Comparison of ENCODE assay signal across 8 mouse cellular contexts in genomic region chr1:37539968-37540809, GRCm38 (mm10). TPM values are rescaled to one million over a fixed set of nuclear protein-coding genes. Genes with fewer than 3 reads are reported as not detected.
DNase-seq lines count a peak whose midpoint lies in the region; ATAC-seq and TF ChIP-seq lines count a peak whose summit lies in the region.

No protein-coding gene starts in this region.

- H3K27ac ChIP-seq in heart, embryonic 14.5 days (replicated peaks in 1 of 2; ENCODE audit: control insufficient read depth in 1 of 2, insufficient read depth in 1 of 2, low read depth in 2 of 2, low read length in 2 of 2), result no peak overlapping the region
- peak overlapping the region; percentile 86 for H3K27ac ChIP-seq in hindbrain, embryonic 10.5 days
- no peak overlapping the region for H3K27ac ChIP-seq in lung, postnatal 0 days (ENCODE audit: low read length)

- H3K4me1 ChIP-seq in heart, embryonic 14.5 days (ENCODE audit: control insufficient read depth in 2 of 2, insufficient read depth in 2 of 2, low read length in 2 of 2), result no peaks in the 10 kb centered on the region
- peaks cover 14% of the 10 kb centered on the region; the same call in 1 of the 2 replicates for H3K4me1 ChIP-seq in hindbrain, embryonic 10.5 days (replicated peaks)
- no peaks in the 10 kb centered on the region for H3K4me1 ChIP-seq in lung, postnatal 0 days (ENCODE audit: insufficient read depth, low read depth, low read length)

- TF ChIP-seq CTCF in lung, postnatal 0 days (IDR thresholded peaks at IDR 0.05), result no peak

- H3K4me2 ChIP-seq in heart, embryonic 14.5 days (ENCODE audit: low read length), result peak overlapping the region; percentile 96
- peak overlapping the region; percentile 99 for H3K4me2 ChIP-seq in lung, postnatal 0 days (replicated peaks; ENCODE audit: low read depth, low read length)

- ATAC-seq in heart, embryonic 14.5 days (ENCODE audit: insufficient number of reproducible peaks, insufficient read depth, low FRiP score, low read depth), result peak; percentile 59
- peak; percentile 73 for ATAC-seq in lung, postnatal 0 days

- peaks cover 4% of the 10 kb centered on the region; the same call in 1 of the 2 replicates for H3K36me3 ChIP-seq in heart, embryonic 14.5 days (ENCODE audit: control insufficient read depth, insufficient read depth, low read length)
- H3K36me3 ChIP-seq in hindbrain, embryonic 10.5 days, result no peaks in the 10 kb centered on the region
- no peaks in the 10 kb centered on the region for H3K36me3 ChIP-seq in lung, postnatal 0 days (ENCODE audit: insufficient read depth, low read length)

- no peak for TF ChIP-seq EP300 in lung, postnatal 0 days (IDR thresholded peaks at IDR 0.05)

- WGBS in heart, embryonic 14.5 days, result 2% methylated on average over 36 of the region's 47 CpGs
- WGBS in hindbrain, embryonic 10.5 days, result 4% methylated on average over 47 of the region's 47 CpGs
- WGBS in lung, postnatal 0 days, result 3% methylated on average over 23 of the region's 47 CpGs

- intact Hi-C loops in heart, postnatal 25 days (cut with DNase I), result loop anchor here (5.0 kb wide), 4 partner anchors 48 to 108 kb away; partner anchors contain the start of genes Coa5 and Unc50

- H3K9me3 ChIP-seq in heart, embryonic 14.5 days (ENCODE audit: control insufficient read depth, low read length), result no peaks in the 10 kb centered on the region
- no peaks in the 10 kb centered on the region for H3K9me3 ChIP-seq in hindbrain, embryonic 10.5 days
- H3K9me3 ChIP-seq in lung, postnatal 0 days (ENCODE audit: low read length), result no peaks in the 10 kb centered on the region

- H3K27me3 ChIP-seq in heart, embryonic 14.5 days (ENCODE audit: control insufficient read depth, insufficient read depth, low read length), result peaks cover 19% of the 10 kb centered on the region
- peaks cover 44% of the 10 kb centered on the region for H3K27me3 ChIP-seq in hindbrain, embryonic 10.5 days (ENCODE audit: insufficient read depth, poor library complexity, severe bottlenecking)
- H3K27me3 ChIP-seq in lung, postnatal 0 days (replicated peaks; ENCODE audit: insufficient read depth, low read length), result no peaks in the 10 kb centered on the region

- peak overlapping the region; percentile 62 to 86 for H3K4me3 ChIP-seq in heart, embryonic 14.5 days (ENCODE audit: control insufficient read depth in 1 of 2, insufficient read depth in 1 of 2, low read depth in 1 of 2, low read length in 2 of 2)
- peak overlapping the region; percentile 81 for H3K4me3 ChIP-seq in hindbrain, embryonic 10.5 days
- H3K4me3 ChIP-seq in lung, postnatal 0 days (ENCODE audit: low read depth, low read length), result peak overlapping the region; percentile 80

- no peak for DNase-seq in heart, postnatal 25 days (ENCODE audit: low spot score)
- DNase-seq in CD8-positive naive resting alpha-beta T cell, adult 2 months (ENCODE audit: low read depth in 2 of 2, low spot score in 2 of 2), result peak; percentile 16 to 25
- DNase-seq in ZHBTc4 (ENCODE audit: low read depth, low spot score), result peak; percentile 55
- DNase-seq in hindbrain, embryonic 10.5 days (ENCODE audit: low spot score), result no peak
- peak; percentile 29 for DNase-seq in lung, postnatal 0 days (ENCODE audit: low spot score)
- no peak for DNase-seq in ovary, postnatal 10 days (ENCODE audit: low spot score)
- no peak for DNase-seq in kidney, postnatal 10 days

- peak overlapping the region; percentile 74 for H3K9ac ChIP-seq in heart, embryonic 14.5 days (ENCODE audit: low read length)
- H3K9ac ChIP-seq in lung, postnatal 0 days (replicated peaks; ENCODE audit: low read depth), result peak overlapping the region; percentile 52

RNA-seq across cellular contexts. Expression of gene Mgat4a, which starts 0.6 kb away (rescaled TPM):
- 4.9 and 5.8 TPM in 2 replicates for polyA plus RNA-seq in heart, embryonic 14.5 days (2014; fragmentation: Nextera tagmentation; extraction: Ambion mirVana)
- total RNA-seq in heart, postnatal 25 days (2021), result 10 to 100 TPM in 1 of 2 experiments, 1 to 10 TPM in 1; 8.6 to 10.8 TPM
- 1.2 and 2.5 TPM in 2 replicates for polyA plus RNA-seq in hindbrain, embryonic 10.5 days (2016; fragmentation: Nextera tagmentation; extraction: Ambion mirVana)
- 5.4 and 6.0 TPM in 2 replicates for polyA plus RNA-seq in lung, postnatal 0 days (2015; fragmentation: Nextera tagmentation; extraction: Ambion mirVana)

Comparison
In these comparisons a context has a peak if more than half of its experiments do, and no peak if none do; other contexts are left out.
1. DNase-seq: peak in CD8-positive naive resting alpha-beta T cell, adult 2 months (2 of 2), ZHBTc4 (single experiment) and lung, postnatal 0 days (single experiment); none in heart, postnatal 25 days (single experiment), hindbrain, embryonic 10.5 days (single experiment), ovary, postnatal 10 days (single experiment) and kidney, postnatal 10 days (single experiment).
2. Peak in every context shown above with its lines, with median percentiles within 50 percentile points of each other: H3K4me3 ChIP-seq.